ENCODE assay signal across 9 mouse cellular contexts in genomic region chr19:20529921-20530696, GRCm38 (mm10). TPM values are rescaled to one million over a fixed set of nuclear protein-coding genes. Genes with fewer than 3 reads are reported as not detected.
DNase-seq lines count a peak whose midpoint lies in the region; ATAC-seq and TF ChIP-seq lines count a peak whose summit lies in the region.
"Had no signal": no experiment of that assay in that cellular context is flagged by ENCODE, and none has a peak within 500 bp of the region (broad histone marks: within the 10 kb centered on the region; RNA-seq: fewer than 3 reads in every experiment).

No protein-coding gene starts in this region.

- no peak overlapping the region for H3K27ac ChIP-seq in kidney, postnatal 0 days
- H3K27ac ChIP-seq: hindbrain, embryonic 13.5 days; macrophage had no signal

- no peak overlapping the region for H3K4me3 ChIP-seq in kidney, postnatal 0 days (replicated peaks; ENCODE audit: low read depth, low read length)
- H3K4me3 ChIP-seq: hindbrain, embryonic 13.5 days had no signal

- H3K9me3 ChIP-seq in kidney, postnatal 0 days (replicated peaks; ENCODE audit: low read length): no peaks in the 10 kb centered on the region
- H3K9me3 ChIP-seq: hindbrain, embryonic 13.5 days had no signal

- peak; percentile 11 to 15 for DNase-seq in heart, postnatal 10 days
- DNase-seq in heart, postnatal 14 days: no peak
- DNase-seq in 3T3-L1 (ENCODE audit: low read depth, low spot score): peak; percentile 95
- peak; percentile 92 for DNase-seq in NIH3T3 (ENCODE audit: low read depth)
- DNase-seq in kidney, postnatal 0 days (ENCODE audit: low spot score): peak; percentile 28
- no peak for DNase-seq in left cerebral cortex, adult 11 months (ENCODE audit: low spot score)

- ATAC-seq in kidney, postnatal 0 days (replicated peaks; ENCODE audit: low FRiP score, low read depth): peak; percentile 54; the same call in 1 of the 2 replicates
- no peak for ATAC-seq in granulocyte monocyte progenitor cell, adult 5-6 weeks (replicated peaks; ENCODE audit: poor library complexity, severe bottlenecking)

- intact Hi-C loops in heart, postnatal 10 days (cut with DNase I): no loop called here
- intact Hi-C loops in heart, postnatal 14 days (cut with DNase I): no loop called here

- no peaks in the 10 kb centered on the region for H3K36me3 ChIP-seq in kidney, postnatal 0 days (ENCODE audit: insufficient read depth, low read length)
- H3K36me3 ChIP-seq: hindbrain, embryonic 13.5 days had no signal

- TF ChIP-seq CTCF in kidney, postnatal 0 days (IDR thresholded peaks at IDR 0.05; ENCODE audit: low read depth): no peak

- H3K9ac ChIP-seq in kidney, postnatal 0 days (ENCODE audit: low read depth, low read length): no peak overlapping the region
- H3K9ac ChIP-seq: hindbrain, embryonic 13.5 days had no signal

- no peaks in the 10 kb centered on the region for H3K27me3 ChIP-seq in kidney, postnatal 0 days (ENCODE audit: insufficient read depth, low read length)
- H3K27me3 ChIP-seq: hindbrain, embryonic 13.5 days had no signal

- WGBS in kidney, postnatal 0 days: 77% methylated on average over 1 of the region's 1 CpGs

- H3K4me1 ChIP-seq in kidney, postnatal 0 days (replicated peaks; ENCODE audit: insufficient read depth, low read length): no peaks in the 10 kb centered on the region
- H3K4me1 ChIP-seq: hindbrain, embryonic 13.5 days had no signal

- no peak overlapping the region for H3K4me2 ChIP-seq in kidney, postnatal 0 days (ENCODE audit: low read length)
- H3K4me2 ChIP-seq: hindbrain, embryonic 13.5 days had no signal

RNA-seq across cellular contexts. Expression of gene Aldh1a1, which starts 37.6 kb away (rescaled TPM):
- total RNA-seq in heart, postnatal 10 days (2021): 10 to 100 TPM; 10.3 to 17.2 TPM
- 10 to 100 TPM; 20.2 to 37.5 TPM for total RNA-seq in heart, postnatal 14 days (2021)
- polyA plus RNA-seq in kidney, postnatal 0 days (2015; fragmentation: Nextera tagmentation; extraction: Ambion mirVana): 4.0 and 4.1 TPM in 2 replicates
- total RNA-seq in granulocyte monocyte progenitor cell, adult 5-6 weeks (2014; fragmentation: Nextera tagmentation): 0.11 TPM in 1 of 2 replicates, not detected in the other
- 0.15 and 1.9 TPM in 2 replicates for total RNA-seq in granulocyte monocyte progenitor cell, adult 5-6 weeks (2017)

Comparison
In these comparisons a context has a peak if more than half of its experiments do, and no peak if none do; other contexts are left out.
1. DNase-seq: peak in heart, postnatal 10 days (2 of 2), 3T3-L1 (single experiment), NIH3T3 (single experiment) and kidney, postnatal 0 days (single experiment); none in heart, postnatal 14 days (0 of 2) and left cerebral cortex, adult 11 months (single experiment).